Mouse (Mus musculus) lung, postnatal 0 days (tissue): Measurements from ENCODE around the gene Capn8. TPM values are rescaled to one million over a fixed set of nuclear protein-coding genes. Genes with fewer than 3 reads are reported as not detected.

ENCODE experiments used
- ATAC-seq: fragments of 200-750 bp; cut with Nextera tagmentation; 2 replicates; pipeline ENCODE4 v1.8.0; 2017; ENCODE audit warnings: moderate library complexity
- DNase-seq: peaks from one replicate; pipeline ENCODE4 v3.0.0-alpha.2; 2016; ENCODE audit warnings: low spot score
- H3K27ac ChIP-seq: fragments of 300-500 bp; sonication (generic); 2 replicates; pipeline ENCODE4 v1.5.1; 2014; ENCODE audit warnings: antibody characterized with exemption, mild to moderate bottlenecking, low read length, mixed read lengths
- H3K27me3 ChIP-seq: fragments of 300-500 bp; sonication (generic); replicated peaks from 2 replicates; pipeline ENCODE4 v1.6.1; 2014; ENCODE audit warnings: low read length, mixed read lengths; ENCODE audit not compliant: insufficient read depth
- H3K36me3 ChIP-seq: fragments of 300-500 bp; sonication (generic); 2 replicates; pipeline ENCODE4 v1.6.1; 2014; ENCODE audit warnings: low read length, mixed read lengths; ENCODE audit not compliant: insufficient read depth
- H3K4me1 ChIP-seq: fragments of 300-500 bp; sonication (generic); 2 replicates; pipeline ENCODE4 v1.6.1; 2014; ENCODE audit warnings: antibody characterized with exemption, low read depth, low read length, mixed read lengths; ENCODE audit not compliant: insufficient read depth
- H3K4me2 ChIP-seq: fragments of 300-500 bp; sonication (generic); replicated peaks from 2 replicates; pipeline ENCODE4 v1.6.1; 2014; ENCODE audit warnings: low read depth, mild to moderate bottlenecking, low read length, moderate library complexity, mixed read lengths
- H3K4me3 ChIP-seq: fragments of 300-500 bp; sonication (generic); 2 replicates; pipeline ENCODE4 v1.5.1; 2014; ENCODE audit warnings: low read depth, low read length
- H3K9ac ChIP-seq: fragments of 300-500 bp; sonication (generic); replicated peaks from 2 replicates; pipeline ENCODE4 v1.6.1; 2014; ENCODE audit warnings: low read depth, mild to moderate bottlenecking
- H3K9me3 ChIP-seq: fragments of 300-500 bp; sonication (generic); 2 replicates; pipeline ENCODE4 v1.6.1; 2016; ENCODE audit warnings: low read length, mixed read lengths
- CTCF ChIP-seq: IDR thresholded peaks from 2 replicates; pipeline ENCODE4 v1.5.1; 2016; ENCODE audit warnings: antibody characterized with exemption, mild to moderate bottlenecking
- EP300 ChIP-seq: IDR thresholded peaks from 2 replicates; pipeline ENCODE4 v1.6.1; 2016; ENCODE audit warnings: antibody characterized with exemption, mild to moderate bottlenecking, control low read depth
- WGBS: fragments of 180-500 bp; shearing (Covaris S2); extraction: QIAGEN DNeasy Blood & Tissue Kit; methylation state at CpG from one replicate; pipeline ENCODE4 v1.1.7; 2014; 5-methylcytosine and 5-hydroxymethylcytosine counted together
- polyA plus RNA-seq: library from polyadenylated mRNA; unstranded; fragments of >200 nt; fragmentation: Nextera tagmentation; extraction: Ambion mirVana; gene quantifications from 2 replicates; pipeline ENCODE4 v1.2.1, GENCODE M21; 2015

Capn8 gene
- polyA plus RNA-seq, 1 experiment from 2014 or later: 0.25 TPM

DNA sequence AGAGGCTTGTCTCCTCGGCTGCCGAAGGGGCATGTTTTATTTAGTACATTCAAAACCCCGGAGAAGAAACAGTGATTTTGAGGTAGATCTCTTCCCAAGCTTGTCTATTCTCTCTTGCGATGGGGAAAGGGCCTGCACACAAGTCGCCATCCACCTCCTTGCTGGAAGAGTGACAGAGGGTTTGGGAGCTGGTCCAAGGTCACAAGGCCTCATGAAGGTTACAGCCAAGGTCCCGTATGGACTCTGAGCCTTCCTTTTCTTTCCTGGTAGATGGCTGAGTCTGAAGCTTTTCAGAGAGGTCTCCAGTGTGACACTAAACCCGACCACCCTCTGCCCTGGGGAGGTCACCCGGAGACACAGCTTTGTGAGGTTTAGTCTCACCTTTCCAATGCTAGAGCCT, 56.4 kb downstream of the Capn8 start:
- no peaks in the 10 kb centered on the region for H3K9me3 ChIP-seq
- DNase-seq (no peak), ATAC-seq (no peak)
- no peaks in the 10 kb centered on the region for H3K27me3 ChIP-seq
- 86% methylated on average over 8 of the region's 8 CpGs for WGBS
- H3K4me3 ChIP-seq: no peak overlapping the region
- no peak overlapping the region for H3K4me2 ChIP-seq
- no peaks in the 10 kb centered on the region for H3K36me3 ChIP-seq
- no peak for TF ChIP-seq EP300
- TF ChIP-seq CTCF: no peak
- H3K9ac ChIP-seq: no peak overlapping the region
- H3K27ac ChIP-seq: no peak overlapping the region
- no peaks in the 10 kb centered on the region for H3K4me1 ChIP-seq

DNA sequence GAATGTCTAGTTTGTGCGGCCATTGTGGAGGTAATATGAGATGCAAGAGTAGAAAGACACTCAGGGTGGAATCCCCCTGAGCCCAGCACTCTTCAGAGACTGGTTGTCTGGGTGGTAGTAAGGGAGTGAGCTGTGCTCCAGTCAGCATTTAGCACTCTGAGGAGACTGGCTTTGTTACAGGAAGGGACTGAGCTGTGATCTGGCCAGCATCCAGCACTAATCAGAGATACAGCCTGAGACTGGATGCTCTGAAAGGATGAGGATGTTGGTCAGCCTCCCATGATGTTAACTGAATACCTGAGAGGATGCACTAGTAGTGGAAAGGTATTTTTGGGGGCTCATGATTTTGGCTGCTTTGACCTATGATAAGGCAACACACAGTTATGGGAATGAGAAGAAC, 61.4 kb downstream of the Capn8 start:
- no peaks in the 10 kb centered on the region for H3K4me1 ChIP-seq
- no peaks in the 10 kb centered on the region for H3K27me3 ChIP-seq
- H3K9ac ChIP-seq: no peak overlapping the region
- no peaks in the 10 kb centered on the region for H3K9me3 ChIP-seq
- no peak overlapping the region for H3K4me2 ChIP-seq
- 72% methylated on average over 1 of the region's 1 CpGs for WGBS
- no peaks in the 10 kb centered on the region for H3K36me3 ChIP-seq
- no peak for DNase-seq
- ATAC-seq: no peak
- H3K4me3 ChIP-seq: no peak overlapping the region
- no peak for TF ChIP-seq CTCF
- TF ChIP-seq EP300: no peak
- H3K27ac ChIP-seq: no peak overlapping the region

DNA sequence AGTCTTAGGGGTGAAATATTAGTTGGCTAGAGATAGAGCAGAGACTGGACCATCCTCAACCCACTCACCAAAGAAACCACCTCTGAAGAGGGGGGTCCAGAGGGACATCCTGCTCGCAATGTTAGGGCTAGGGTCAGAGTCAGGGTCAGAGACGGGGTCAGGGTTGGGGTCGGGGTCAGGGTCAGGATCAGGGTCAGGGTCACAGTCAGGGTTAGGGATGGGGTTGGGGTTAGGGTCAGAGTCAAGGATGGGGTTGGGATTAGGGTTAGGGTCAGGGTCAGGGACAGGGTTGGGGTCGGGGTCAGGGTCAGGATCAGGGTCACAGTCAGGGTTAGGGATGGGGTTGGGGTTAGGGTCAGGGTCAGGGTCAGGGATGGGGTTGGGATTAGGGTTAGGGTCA, 64.4 kb downstream of the Capn8 start:
- H3K4me3 ChIP-seq: no peak overlapping the region
- TF ChIP-seq EP300: no peak
- no peak for TF ChIP-seq CTCF
- no peak overlapping the region for H3K9ac ChIP-seq
- H3K36me3 ChIP-seq: no peaks in the 10 kb centered on the region
- 91% methylated on average over 4 of the region's 4 CpGs for WGBS
- no peaks in the 10 kb centered on the region for H3K27me3 ChIP-seq
- H3K4me2 ChIP-seq: no peak overlapping the region
- no peak overlapping the region for H3K27ac ChIP-seq
- H3K4me1 ChIP-seq: no peaks in the 10 kb centered on the region
- no peak for ATAC-seq
- no peaks in the 10 kb centered on the region for H3K9me3 ChIP-seq
- DNase-seq: no peak

DNA sequence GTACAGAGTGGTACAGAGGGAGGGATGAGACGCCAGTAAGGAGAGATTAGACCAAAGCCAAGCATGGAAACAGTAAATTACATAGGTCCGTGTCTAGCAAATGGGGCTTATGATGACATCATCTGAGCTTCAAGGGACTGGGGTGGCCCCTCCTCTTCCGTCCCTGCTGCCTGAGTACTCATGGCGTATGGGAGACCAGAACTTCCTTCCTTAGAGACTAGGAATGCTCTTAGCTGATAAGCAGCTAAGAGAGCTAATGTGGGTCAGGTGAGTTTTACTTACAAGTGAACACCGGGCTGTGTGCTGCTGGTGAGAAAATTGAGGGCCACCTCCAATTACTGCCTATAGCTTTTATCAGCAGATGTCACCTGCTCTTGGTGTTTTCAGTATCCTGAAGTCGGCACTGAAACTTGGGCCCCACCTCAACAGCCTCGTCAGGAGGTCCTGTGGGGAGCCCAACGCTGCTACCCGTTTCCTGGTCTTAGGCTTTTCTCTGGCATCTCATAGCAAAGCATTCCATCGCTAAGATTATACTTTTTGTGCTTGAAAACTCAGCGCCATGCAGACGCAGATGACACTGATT, 69.0 kb downstream of the Capn8 start:
- DNase-seq (peak; percentile 55), ATAC-seq (peak; percentile 81)
- Histone ChIP-seq H3K4me1 (no peaks in the 10 kb centered on the region), H3K27ac (no peak overlapping the region), H3K36me3 (no peaks in the 10 kb centered on the region), H3K9ac (no peak overlapping the region), H3K27me3 (no peaks in the 10 kb centered on the region), H3K4me2 (no peak overlapping the region), H3K9me3 (no peaks in the 10 kb centered on the region), H3K4me3 (no peak overlapping the region)
- 48% methylated on average over 12 of the region's 12 CpGs for WGBS
- TF ChIP-seq CTCF: no peak
- peak; percentile 30; the same call in 1 of the 2 replicates for TF ChIP-seq EP300

DNA sequence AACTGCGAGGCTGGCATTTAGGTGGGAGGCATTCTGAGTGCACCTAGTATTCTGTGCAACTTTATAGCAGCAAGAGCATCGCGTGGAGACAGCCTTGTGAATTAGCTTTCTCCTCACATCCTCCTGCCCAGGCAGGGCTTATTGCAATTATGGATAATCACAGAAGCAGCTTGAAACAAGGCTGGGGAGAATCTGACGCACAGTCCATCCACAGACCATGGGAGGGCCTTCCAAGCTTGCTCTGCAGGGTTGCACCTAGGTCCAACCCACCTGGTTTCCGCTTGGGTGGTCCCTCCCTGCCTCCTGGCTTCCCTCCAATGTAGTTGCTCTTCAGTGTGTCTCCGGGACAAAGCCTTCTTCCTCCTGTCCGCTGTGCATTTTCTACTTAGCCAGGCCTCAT, 74.2 kb downstream of the Capn8 start:
- no peak for ATAC-seq
- H3K9ac ChIP-seq: no peak overlapping the region
- WGBS: 67% methylated on average over 7 of the region's 7 CpGs

DNA sequence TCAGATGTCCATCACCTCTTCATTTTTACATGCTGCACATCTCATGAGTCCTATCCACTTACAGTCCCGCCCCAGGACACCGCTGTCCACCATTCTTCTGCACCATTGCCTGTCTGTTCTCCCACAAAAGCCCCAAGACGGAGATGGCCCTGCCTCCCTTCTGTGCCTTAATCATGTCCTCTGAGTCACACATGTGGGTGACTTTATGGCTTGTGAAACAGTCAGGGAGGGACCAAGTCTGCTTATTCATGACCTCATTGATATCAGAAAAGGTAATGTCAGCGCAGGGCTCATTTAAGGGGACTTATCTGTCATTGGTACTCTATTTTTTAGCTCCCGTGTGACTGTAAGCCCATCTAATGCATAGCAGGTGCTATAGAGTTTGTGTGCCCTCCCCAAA, 74.6 kb downstream of the Capn8 start:
- ATAC-seq: no peak
- Histone ChIP-seq H3K36me3 (no peaks in the 10 kb centered on the region), H3K4me1 (no peaks in the 10 kb centered on the region), H3K27me3 (no peaks in the 10 kb centered on the region), H3K4me2 (no peak overlapping the region), H3K4me3 (no peak overlapping the region), H3K9me3 (no peaks in the 10 kb centered on the region), H3K9ac (no peak overlapping the region), H3K27ac (no peak overlapping the region)
- DNase-seq: no peak
- TF ChIP-seq CTCF (no peak), EP300 (no peak)
- 84% methylated on average over 5 of the region's 5 CpGs for WGBS

More for the DNA sequence above, 74.2 kb downstream of the Capn8 start:
- Histone ChIP-seq H3K27ac (no peak overlapping the region), H3K27me3 (no peaks in the 10 kb centered on the region), H3K4me1 (no peaks in the 10 kb centered on the region), H3K4me2 (no peak overlapping the region), H3K9me3 (no peaks in the 10 kb centered on the region), H3K4me3 (no peak overlapping the region), H3K36me3 (no peaks in the 10 kb centered on the region)
- no peak for DNase-seq
- no peak for TF ChIP-seq EP300
- no peak for TF ChIP-seq CTCF

DNA sequence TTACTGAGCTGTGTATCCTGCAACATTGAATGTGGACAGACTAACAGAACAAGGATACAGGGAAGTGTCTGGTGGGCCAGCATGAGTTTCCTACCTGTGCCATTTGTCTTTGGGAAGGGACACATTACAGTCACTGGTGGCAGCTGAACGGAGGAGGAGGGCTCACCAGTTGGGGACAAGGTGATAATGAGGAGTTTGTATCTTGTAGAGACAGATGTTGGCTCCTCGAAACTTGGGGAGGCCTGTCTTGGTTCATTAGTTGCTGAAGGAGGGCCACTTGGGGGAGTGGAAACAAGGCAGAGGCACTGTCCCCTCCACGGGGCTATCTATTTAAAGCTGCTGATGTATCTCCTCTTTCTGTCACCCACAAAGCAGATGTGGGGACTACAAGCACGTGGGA, 75.3 kb downstream of the Capn8 start:
- WGBS: 66% methylated on average over 4 of the region's 4 CpGs
- Histone ChIP-seq H3K27ac (no peak overlapping the region), H3K36me3 (no peaks in the 10 kb centered on the region), H3K9ac (no peak overlapping the region), H3K4me2 (no peak overlapping the region), H3K4me1 (no peaks in the 10 kb centered on the region), H3K27me3 (no peaks in the 10 kb centered on the region), H3K4me3 (no peak overlapping the region), H3K9me3 (no peaks in the 10 kb centered on the region)
- ATAC-seq (no peak), DNase-seq (no peak)
- TF ChIP-seq CTCF: no peak
- TF ChIP-seq EP300: no peak
